Mouse (Mus musculus): ENCODE results near the gene Scrt2. TPM values are rescaled to one million over a fixed set of nuclear protein-coding genes. Genes with fewer than 3 reads are reported as not detected.
A peak's percentile ranks its signal among the peaks of the same experiment; 100 is the strongest.

Scrt2 gene
- polyA plus RNA-seq, 1 experiment from 2014 or later: 0.09 TPM

DNA sequence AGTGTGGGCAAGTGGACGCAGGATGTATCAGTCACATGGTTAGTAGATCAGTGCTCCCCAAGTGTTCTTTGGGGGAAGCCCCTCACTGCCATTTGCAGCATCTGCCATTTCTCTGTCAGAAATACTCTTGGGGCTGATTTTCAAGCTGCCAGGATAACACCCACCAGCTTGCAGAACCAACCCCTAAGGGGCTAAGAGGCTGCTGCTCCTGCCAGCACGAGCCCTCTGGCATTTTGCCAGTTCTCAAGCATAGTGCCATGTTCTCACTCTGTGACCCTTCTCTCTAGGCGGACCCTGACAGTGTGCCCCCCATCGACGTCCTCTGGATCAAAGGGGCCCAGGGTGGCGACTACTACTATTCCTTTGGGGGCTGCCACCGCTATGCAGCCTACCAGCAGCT is 27.4 kb downstream of the Scrt2 start:
- Histone ChIP-seq H3K36me3 (no peaks in the 10 kb centered on the region), H3K4me2 (replicated peaks) (no peak overlapping the region), H3K4me1 (peaks cover 13% of the 10 kb centered on the region), H3K27ac (replicated peaks) (no peak overlapping the region), H3K9me3 (replicated peaks) (no peaks in the 10 kb centered on the region), H3K9ac (no peak overlapping the region), H3K27me3 (peaks cover 5% of the 10 kb centered on the region; the same call in 1 of the 2 replicates), H3K4me3 (replicated peaks) (no peak overlapping the region)
- no peak for ATAC-seq (ENCODE audit: insufficient number of reproducible peaks, low FRiP score, low TSS enrichment, low read depth)
- 65% methylated on average over 7 of the region's 7 CpGs for WGBS

DNA sequence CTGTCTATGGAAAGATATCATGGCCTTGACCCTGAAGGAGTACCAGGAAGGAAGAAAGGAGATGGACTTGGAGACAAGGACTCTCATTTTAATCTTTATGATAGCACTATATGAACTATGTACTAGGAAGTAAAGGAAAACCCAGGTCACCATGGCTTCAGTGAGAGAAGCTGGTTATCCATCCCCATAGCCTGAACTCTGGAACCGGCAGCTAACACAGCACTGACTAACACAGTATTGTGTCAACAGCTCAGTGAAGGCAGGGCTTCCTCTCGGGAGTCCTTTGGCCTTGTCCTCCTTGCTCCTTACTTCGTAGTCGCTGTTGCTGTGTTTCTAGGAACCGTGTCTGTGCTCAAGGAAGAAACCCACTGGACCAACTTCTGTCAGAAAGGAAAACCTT is 28.1 kb downstream of the Scrt2 start:
- Histone ChIP-seq H3K9ac (no peak overlapping the region), H3K36me3 (no peaks in the 10 kb centered on the region), H3K27ac (replicated peaks) (no peak overlapping the region), H3K4me2 (replicated peaks) (no peak overlapping the region), H3K4me1 (peaks cover 17% of the 10 kb centered on the region), H3K4me3 (replicated peaks) (no peak overlapping the region), H3K27me3 (peaks cover 6% of the 10 kb centered on the region; the same call in 1 of the 2 replicates), H3K9me3 (replicated peaks) (no peaks in the 10 kb centered on the region)
- no peak for ATAC-seq (ENCODE audit: insufficient number of reproducible peaks, low FRiP score, low TSS enrichment, low read depth)
- 84% methylated on average over 5 of the region's 5 CpGs for WGBS

DNA sequence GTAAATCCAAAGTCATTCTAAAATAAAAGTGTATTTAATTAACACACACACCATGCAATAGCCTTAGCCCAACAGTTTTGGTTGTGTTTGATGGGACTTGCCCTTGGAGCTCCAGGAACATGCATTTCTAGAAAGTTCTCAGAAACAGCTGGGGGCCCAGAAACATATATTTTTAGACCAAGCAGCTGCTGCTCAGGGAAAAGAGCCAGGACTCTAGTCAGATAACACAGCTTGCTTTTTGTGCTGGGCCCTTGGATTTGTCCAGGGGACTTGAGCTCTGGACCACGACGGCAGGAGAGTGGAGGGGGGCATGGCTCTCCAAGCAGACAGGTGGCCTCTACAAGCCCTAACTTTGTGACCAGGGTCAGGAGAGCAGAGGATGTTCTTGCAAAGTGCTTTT is 30.0 kb downstream of the Scrt2 start:
- no peak for ATAC-seq (ENCODE audit: insufficient number of reproducible peaks, low FRiP score, low TSS enrichment, low read depth)
- Histone ChIP-seq H3K27me3 (peaks cover 19% of the 10 kb centered on the region), H3K27ac (replicated peaks) (no peak overlapping the region), H3K36me3 (no peaks in the 10 kb centered on the region), H3K4me2 (replicated peaks) (no peak overlapping the region), H3K4me3 (replicated peaks) (no peak overlapping the region), H3K9me3 (replicated peaks) (no peaks in the 10 kb centered on the region), H3K4me1 (peaks cover 23% of the 10 kb centered on the region), H3K9ac (no peak overlapping the region)
- WGBS: 56% methylated on average over 2 of the region's 2 CpGs

DNA sequence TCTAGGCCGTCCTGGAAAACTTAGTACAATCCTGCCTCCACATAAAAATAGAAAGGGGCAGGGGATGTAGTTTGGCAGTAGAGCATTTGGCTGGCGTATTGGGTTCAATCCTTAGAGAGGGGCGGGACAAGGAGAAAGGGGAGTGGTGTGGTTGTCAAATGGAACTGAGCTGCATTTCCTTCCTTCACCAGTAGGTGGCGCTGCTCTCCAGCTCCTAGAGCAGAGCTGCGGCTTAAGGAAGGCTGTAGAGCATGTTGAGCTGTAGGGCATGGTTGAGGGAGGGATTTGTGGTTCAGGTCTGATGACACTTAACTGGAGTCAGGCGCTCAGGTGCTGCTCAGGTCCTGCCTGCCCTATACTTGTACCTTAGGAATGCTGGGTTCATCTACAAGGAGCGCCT is 30.6 kb downstream of the Scrt2 start:
- 7% methylated on average over 7 of the region's 7 CpGs for WGBS
- Histone ChIP-seq H3K9ac (no peak overlapping the region), H3K4me2 (replicated peaks) (no peak overlapping the region), H3K27ac (replicated peaks) (no peak overlapping the region), H3K27me3 (peaks cover 19% of the 10 kb centered on the region), H3K4me1 (peaks cover 23% of the 10 kb centered on the region), H3K4me3 (replicated peaks) (no peak overlapping the region), H3K9me3 (replicated peaks) (no peaks in the 10 kb centered on the region), H3K36me3 (no peaks in the 10 kb centered on the region)
- ATAC-seq (ENCODE audit: insufficient number of reproducible peaks, low FRiP score, low TSS enrichment, low read depth): peak; percentile 67; the same call in 1 of the 2 replicates

DNA sequence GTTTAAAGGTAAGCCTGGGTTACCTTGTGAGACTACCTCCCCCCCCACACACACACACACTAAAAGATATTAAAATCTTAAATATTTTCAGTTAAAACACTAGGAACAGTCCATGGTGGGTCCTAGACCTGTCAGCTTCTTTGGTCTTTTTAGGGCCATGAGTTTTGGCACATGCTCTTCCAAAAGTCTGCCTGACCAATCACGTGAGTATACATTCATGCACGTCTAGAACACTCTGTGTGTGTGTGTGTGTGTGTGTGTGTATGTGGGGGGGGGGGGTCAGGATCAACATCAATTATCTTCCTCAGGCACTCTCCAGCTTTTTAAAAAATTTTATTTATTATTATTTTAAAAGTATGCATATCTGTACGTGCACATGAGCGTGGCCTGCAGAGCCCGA is 31.2 kb downstream of the Scrt2 start:
- Histone ChIP-seq H3K4me2 (replicated peaks) (no peak overlapping the region), H3K27me3 (peaks cover 19% of the 10 kb centered on the region), H3K36me3 (no peaks in the 10 kb centered on the region), H3K27ac (replicated peaks) (no peak overlapping the region), H3K9ac (no peak overlapping the region), H3K4me3 (replicated peaks) (no peak overlapping the region), H3K4me1 (peaks cover 23% of the 10 kb centered on the region), H3K9me3 (replicated peaks) (no peaks in the 10 kb centered on the region)
- WGBS: 72% methylated on average over 5 of the region's 5 CpGs
- ATAC-seq (ENCODE audit: insufficient number of reproducible peaks, low FRiP score, low TSS enrichment, low read depth): no peak

DNA sequence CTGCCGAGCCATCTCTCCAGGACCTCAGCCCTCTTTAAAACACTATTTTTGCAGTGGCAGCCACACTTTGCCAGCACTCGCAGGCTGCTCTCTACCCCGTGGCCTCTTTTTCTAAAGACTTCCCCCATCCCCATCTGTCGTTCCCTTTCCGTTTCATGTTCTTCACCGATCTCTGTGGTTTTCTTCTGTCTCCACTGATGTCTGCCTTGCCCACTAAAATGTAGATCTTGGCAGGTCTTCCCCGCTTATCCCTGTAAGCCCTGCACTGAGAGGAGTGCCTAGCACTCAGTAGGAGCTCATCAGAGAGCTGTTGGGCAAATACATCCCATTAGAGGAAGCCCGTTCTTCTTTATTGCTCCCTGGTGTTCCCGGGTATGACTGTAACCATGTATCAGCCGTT is 31.6 kb downstream of the Scrt2 start:
- no peak overlapping the region for H3K4me2 ChIP-seq (replicated peaks)
- H3K9ac ChIP-seq: no peak overlapping the region
- no peak overlapping the region for H3K27ac ChIP-seq (replicated peaks)
- H3K4me3 ChIP-seq (replicated peaks): no peak overlapping the region
- no peak for ATAC-seq (ENCODE audit: insufficient number of reproducible peaks, low FRiP score, low TSS enrichment, low read depth)
- H3K36me3 ChIP-seq: no peaks in the 10 kb centered on the region
- no peaks in the 10 kb centered on the region for H3K9me3 ChIP-seq (replicated peaks)
- H3K4me1 ChIP-seq: peaks cover 23% of the 10 kb centered on the region
- WGBS: 47% methylated on average over 10 of the region's 10 CpGs
- peaks cover 19% of the 10 kb centered on the region for H3K27me3 ChIP-seq

DNA sequence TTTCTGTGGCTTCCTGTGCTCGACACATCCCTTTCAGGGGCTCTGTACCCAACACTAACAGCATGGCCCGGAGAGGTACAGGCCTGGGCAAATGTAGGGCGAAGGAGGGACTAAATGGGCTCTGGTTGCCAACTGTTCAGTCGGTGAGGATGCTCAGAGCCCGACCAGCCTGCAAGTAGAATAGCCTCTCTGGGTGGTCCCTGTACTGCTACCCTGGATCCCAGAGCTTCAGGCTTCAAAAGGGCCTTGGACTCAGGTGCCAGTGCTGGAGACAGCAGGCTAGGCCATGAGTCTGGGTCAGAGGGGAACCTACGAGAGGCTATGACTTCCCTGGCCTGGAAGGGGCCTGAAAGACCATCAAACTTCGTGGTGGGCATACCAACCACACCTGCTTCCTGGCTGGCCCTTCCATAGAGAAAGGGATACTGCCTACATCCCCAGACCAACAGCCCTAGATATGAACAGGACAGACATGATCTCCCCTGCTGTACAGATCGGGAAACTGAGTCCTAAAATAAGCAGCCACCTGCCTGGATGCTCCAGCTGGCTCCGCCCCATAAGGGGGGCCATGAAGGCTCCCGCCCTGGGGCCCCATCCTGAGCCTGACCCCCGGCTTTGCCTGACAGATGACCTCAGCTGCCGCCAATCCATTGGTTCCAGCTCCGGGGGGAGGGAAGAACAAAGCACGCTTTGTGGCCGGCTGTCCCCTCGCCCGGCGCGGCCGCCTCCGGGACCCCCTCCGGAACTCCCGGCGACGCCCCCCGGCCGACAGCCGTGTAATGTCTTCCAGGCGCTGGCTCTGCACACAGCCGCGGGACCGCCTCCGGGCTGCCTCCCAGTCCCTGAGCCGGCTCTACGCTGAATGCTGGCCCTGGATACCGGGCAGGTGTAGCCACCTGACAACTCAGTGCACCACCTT is 33.0 kb downstream of the Scrt2 start:
- peak; percentile 40 for ATAC-seq (ENCODE audit: insufficient number of reproducible peaks, low FRiP score, low TSS enrichment, low read depth)
- Histone ChIP-seq H3K27ac (replicated peaks) (no peak overlapping the region), H3K4me1 (peaks cover 25% of the 10 kb centered on the region), H3K36me3 (no peaks in the 10 kb centered on the region), H3K4me2 (replicated peaks) (peak overlapping the region; percentile 44), H3K4me3 (replicated peaks) (peak overlapping the region; percentile 6), H3K9ac (no peak overlapping the region), H3K9me3 (replicated peaks) (no peaks in the 10 kb centered on the region), H3K27me3 (peaks cover 19% of the 10 kb centered on the region)
- WGBS: 11% methylated on average over 36 of the region's 36 CpGs

DNA sequence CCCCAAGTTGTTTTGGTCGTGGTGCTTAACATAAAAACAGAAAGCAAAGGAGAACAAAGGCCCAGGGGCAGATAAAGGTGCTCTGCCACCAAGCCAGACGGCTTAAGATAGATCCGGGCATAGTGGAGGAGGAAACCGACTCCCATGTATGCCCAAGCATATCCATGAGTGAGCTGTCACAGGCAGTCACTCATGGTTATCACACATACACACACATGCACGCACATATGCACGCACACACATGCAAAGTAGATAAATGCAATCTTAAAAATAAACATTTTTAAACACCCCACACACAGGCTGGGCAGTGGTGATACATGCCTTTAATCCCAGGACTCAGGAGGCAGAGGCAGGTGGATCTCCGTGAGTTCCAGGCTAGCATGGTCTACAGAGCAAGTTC is 36.4 kb downstream of the Scrt2 start:
- no peak for ATAC-seq (ENCODE audit: insufficient number of reproducible peaks, low FRiP score, low TSS enrichment, low read depth)
- 84% methylated on average over 7 of the region's 7 CpGs for WGBS
- H3K9me3 ChIP-seq (replicated peaks): no peaks in the 10 kb centered on the region

DNA sequence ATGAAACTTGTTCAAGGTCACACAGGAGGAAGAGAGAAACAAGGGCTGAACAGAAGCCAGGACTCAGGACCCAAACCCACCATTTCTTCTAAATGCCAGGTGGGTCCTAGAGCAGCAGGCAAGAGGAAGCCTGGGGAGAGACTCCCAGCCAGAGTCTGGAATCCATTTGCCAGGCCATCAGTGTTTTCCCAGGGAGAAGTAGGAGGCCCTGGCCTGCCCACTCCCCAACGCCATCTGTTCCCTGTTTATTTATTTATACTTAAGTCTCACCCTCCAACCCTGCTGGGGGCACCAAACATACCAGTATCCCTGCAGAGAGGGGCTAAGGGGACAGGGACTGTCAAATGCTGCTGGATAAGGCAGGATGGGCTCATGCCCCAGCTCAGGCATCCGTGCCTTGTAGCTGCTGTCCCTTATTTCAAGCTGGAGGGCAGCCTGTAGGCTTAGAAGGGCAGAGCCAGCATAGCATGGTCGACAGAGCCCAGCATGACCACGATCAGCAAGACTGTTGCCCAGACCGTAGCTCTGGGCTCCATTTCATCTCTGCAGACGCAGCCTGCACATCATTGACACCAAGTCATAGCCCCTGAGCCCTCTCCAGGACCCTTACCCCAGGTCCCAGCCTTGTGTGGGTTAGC is 38.0 kb downstream of the Scrt2 start:
- no peak overlapping the region for H3K27ac ChIP-seq (replicated peaks)
- no peak overlapping the region for H3K4me2 ChIP-seq (replicated peaks)
- WGBS: 28% methylated on average over 6 of the region's 6 CpGs
- no peaks in the 10 kb centered on the region for H3K9me3 ChIP-seq (replicated peaks)
- H3K4me1 ChIP-seq: peaks cover 21% of the 10 kb centered on the region
- peaks cover 13% of the 10 kb centered on the region for H3K27me3 ChIP-seq
- no peak overlapping the region for H3K4me3 ChIP-seq (replicated peaks)
- ATAC-seq (ENCODE audit: insufficient number of reproducible peaks, low FRiP score, low TSS enrichment, low read depth): no peak
- no peaks in the 10 kb centered on the region for H3K36me3 ChIP-seq
- H3K9ac ChIP-seq: no peak overlapping the region

More for the DNA sequence above, 36.4 kb downstream of the Scrt2 start:
- H3K4me3 ChIP-seq (replicated peaks): no peak overlapping the region
- peaks cover 25% of the 10 kb centered on the region for H3K4me1 ChIP-seq
- H3K9ac ChIP-seq: no peak overlapping the region
- H3K4me2 ChIP-seq (replicated peaks): no peak overlapping the region
- peaks cover 19% of the 10 kb centered on the region for H3K27me3 ChIP-seq
- no peak overlapping the region for H3K27ac ChIP-seq (replicated peaks)
- H3K36me3 ChIP-seq: no peaks in the 10 kb centered on the region

DNA sequence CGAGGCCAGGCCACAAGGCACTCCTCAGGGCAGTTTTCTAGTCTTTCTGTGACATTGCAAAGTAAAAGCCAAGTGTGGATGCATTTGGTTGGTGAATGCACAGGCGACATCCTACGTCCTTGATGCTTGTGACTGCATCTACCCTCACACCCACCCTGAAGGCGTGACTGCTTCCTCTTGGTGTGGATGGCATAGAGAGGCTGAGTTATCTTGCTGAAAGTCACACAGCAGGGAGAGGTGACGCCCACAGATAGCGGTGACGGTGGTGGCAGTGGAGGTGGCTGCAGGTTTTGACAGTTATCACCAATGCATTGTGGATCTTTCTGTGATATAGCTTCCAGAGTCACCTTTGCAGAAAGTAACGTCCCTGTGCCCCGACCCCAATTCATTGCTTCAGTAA is 41.6 kb downstream of the Scrt2 start:
- no peak overlapping the region for H3K27ac ChIP-seq (replicated peaks)
- H3K9ac ChIP-seq: no peak overlapping the region
- no peaks in the 10 kb centered on the region for H3K36me3 ChIP-seq
- no peaks in the 10 kb centered on the region for H3K9me3 ChIP-seq (replicated peaks)
- H3K4me1 ChIP-seq: peaks cover 8% of the 10 kb centered on the region; the same call in 1 of the 2 replicates
- 76% methylated on average over 9 of the region's 9 CpGs for WGBS
- no peaks in the 10 kb centered on the region for H3K27me3 ChIP-seq
- no peak overlapping the region for H3K4me3 ChIP-seq (replicated peaks)
- H3K4me2 ChIP-seq (replicated peaks): no peak overlapping the region
- ATAC-seq (ENCODE audit: insufficient number of reproducible peaks, low FRiP score, low TSS enrichment, low read depth): no peak

DNA sequence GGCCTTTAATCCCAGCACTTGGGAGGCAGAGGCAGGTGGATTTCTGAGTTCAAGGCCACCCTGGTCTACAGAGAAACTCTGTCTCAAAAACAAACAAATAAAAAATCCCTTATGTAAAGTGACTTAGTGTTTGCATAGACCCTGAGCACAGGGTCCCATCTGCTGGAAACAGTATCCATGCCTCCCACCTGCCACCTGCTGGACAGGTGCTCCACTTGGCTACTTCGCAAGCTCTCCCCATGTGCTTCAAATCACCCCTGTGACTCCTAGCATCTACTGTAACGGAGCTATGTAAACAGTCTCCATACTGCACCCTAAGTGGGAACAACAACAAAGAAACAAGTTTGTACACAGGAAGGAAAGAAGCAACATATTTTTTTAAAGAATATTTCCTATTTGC is 47.3 kb downstream of the Scrt2 start:
- H3K27me3 ChIP-seq: no peaks in the 10 kb centered on the region
- no peak for ATAC-seq (ENCODE audit: insufficient number of reproducible peaks, low FRiP score, low TSS enrichment, low read depth)
- H3K4me2 ChIP-seq (replicated peaks): no peak overlapping the region
- H3K36me3 ChIP-seq: no peaks in the 10 kb centered on the region
- no peak overlapping the region for H3K9ac ChIP-seq
- H3K27ac ChIP-seq (replicated peaks): no peak overlapping the region
- H3K9me3 ChIP-seq (replicated peaks): no peaks in the 10 kb centered on the region
- H3K4me1 ChIP-seq: peaks cover 10% of the 10 kb centered on the region; the same call in 1 of the 2 replicates
- no peak overlapping the region for H3K4me3 ChIP-seq (replicated peaks)
- WGBS: 53% methylated on average over 2 of the region's 2 CpGs
